Mouse (Mus musculus): Measurements from ENCODE around the gene Dennd4b.

Gene Dennd4b

DNA sequence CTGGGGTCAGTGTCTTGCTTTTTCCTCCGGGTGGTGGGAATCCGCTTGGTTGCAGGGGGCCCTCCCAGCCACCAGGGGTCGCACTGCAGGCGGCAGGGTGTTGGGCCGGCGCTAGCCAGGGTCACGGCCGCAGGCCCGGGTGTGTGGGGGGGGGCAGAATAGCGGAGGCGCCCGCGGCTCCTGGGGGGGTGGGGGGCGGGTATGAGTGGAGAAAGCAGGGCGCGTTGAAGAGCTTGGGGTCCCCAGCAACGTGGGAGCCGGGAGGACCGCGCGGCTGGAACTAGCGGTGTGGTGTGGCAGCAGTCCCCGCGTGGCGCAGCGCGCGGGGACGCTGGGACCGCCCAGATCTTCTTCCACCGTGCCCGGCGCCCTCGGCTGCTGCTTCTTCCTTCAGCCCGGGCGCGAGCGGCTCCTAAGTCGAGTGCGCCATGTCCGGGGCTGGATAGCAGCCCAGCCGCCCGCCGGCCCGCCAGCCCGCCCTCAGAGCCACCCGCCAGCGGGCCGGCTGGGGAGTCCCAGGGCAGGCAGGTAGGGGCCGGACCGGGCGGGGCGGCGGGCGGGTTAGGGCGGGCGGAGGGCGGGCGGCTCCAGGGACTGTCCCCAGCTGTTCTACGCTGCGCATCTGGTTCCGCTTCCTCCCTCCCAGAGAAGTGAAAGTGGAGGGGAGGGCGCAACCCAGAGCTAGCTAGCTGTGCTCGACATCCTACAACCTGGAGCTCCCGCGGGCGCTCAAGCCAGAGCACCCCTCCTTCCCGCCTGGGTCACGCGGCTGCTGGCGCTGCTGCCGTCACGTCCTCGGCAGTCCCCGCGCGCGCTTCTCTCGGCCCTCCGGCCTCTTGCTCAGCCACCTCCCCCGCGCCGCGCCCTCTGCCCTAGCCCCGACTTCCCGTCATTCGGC is at the start of gene Dennd4b:
Gene Dennd4b (plus strand): TSS at position 152 of the 898 bp plus-strand sequence.
- peak; percentile 95 for DNase-seq (ENCODE audit: low read depth, low spot score)

DNA sequence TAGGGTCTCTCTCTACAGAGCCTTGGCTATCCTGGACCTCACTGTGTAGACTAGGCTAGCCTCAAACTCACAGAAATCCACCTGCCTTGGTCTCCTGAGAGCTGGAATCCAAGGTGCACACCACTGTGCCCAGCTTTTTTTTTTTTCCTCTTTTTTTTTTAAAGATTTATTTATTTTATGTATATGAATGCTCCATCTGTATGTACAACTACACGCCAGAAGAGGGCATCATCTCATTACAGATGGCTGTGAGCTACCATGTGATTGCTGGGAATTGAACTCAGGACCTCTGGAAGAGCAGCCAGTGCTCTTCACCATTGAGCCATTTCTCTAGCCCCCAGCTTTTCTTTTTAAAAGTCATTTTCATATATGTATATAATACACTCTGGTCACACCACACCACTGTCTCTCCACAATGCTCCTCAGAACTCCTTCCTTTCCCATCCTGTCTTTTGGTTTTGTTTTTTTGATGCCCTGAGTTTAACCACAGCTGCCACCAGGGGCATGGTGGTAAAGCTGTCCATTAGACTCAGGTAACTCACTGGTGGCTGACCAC is 49.1 kb upstream of the Dennd4b start:
- DNase-seq (ENCODE audit: low read depth, low spot score), result no peak

DNA sequence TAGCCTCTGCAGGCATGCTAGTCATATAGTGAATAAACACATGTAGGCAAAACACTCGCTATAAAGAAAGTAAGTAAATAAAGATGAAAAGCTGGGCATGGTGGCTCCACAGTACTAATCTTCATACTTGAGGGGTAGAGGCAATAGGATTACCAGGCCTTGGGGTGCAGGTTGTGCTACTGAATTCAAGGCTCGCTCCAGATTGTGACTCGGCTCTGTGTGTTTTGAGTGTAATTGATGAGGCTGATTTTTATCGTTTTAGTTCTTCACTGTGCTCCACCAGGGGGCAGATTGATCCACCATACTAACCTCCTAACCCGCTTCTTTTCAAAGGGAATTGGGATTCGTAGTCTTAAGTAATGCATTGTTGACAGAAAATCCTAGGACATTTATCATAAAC is 44.9 kb upstream of the Dennd4b start:
- DNase-seq (ENCODE audit: low read depth, low spot score), result peak; percentile 85

DNA sequence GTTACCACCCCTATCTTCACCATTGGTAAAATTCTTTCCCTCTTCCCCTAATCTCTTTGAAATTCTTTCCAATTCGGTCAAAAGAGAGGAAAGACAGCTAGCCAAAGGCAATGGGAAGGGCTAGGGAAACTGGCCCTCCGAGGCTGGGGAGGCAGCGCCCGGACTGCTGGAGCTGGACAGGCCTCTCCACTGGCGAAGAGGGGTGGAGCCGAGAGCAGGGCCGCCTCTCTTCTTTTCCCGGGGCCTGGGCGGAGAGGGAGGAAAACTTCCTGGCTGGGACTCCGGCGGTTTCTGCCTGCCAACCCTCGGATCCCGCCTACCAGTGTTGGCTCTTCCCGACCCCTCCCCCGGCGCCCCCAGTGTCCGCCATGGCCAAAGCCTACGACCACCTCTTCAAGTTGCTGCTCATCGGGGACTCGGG is 44.4 kb upstream of the Dennd4b start:
- DNase-seq (ENCODE audit: low read depth, low spot score), result peak; percentile 41

DNA sequence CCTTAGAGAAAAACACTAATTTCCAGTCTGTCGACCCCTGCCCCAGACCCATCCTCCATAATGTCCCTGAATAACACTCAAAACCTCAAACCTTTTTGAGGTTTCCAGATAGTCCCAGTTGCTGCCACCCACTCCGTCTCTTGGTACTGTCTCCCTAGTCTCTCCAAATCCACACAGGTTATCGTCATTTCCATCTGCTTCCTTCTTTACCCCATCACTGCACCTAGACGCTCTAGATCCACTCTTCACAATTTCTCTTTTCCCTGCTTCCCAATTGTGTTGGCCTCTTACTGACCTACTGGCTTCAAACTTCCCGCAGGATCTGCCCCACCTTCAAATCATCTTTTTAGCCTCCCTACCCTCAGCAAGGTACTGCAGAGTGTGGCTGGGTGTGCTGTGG is 43.9 kb upstream of the Dennd4b start:
- DNase-seq (ENCODE audit: low read depth, low spot score), result no peak

DNA sequence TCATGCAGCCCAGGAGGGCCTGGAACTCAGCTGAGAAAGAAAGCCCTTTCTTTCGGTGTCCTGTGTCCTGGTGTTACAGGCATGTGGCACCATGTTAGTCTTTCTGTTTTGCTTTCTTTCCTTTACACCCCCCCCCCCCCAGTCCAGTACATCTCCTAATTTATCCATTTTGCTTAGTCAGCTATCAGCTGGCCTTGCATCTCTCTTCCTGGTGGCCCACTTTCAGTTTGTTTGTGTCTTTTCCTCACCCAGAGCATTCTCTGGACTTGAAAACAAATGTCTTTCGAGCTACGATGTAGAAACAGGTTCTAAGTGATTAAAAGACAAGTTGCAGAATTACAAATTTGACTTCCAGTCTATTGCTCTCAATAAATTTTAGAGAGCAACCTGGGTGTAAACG is 42.5 kb upstream of the Dennd4b start:
- no peak for DNase-seq (ENCODE audit: low read depth, low spot score)

DNA sequence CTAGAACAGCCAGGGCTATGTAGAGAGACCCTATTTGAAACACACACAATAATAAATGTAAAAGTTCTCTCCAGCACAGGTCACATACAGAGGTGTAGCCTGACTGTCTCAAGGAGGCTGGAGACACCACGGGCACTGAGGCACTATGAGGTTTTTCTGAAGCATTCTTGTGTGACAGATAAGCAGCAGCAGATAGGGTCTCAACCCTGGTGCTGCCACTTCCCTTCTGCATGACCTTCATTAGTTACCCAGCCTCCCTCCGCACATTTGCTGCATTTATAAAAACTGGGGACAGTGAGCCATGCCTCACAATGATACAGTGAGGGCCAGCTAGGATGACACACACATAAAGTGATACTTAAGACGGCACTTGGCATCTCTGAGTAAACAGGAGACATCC is 42.0 kb upstream of the Dennd4b start:
- DNase-seq (ENCODE audit: low read depth, low spot score), result no peak

DNA sequence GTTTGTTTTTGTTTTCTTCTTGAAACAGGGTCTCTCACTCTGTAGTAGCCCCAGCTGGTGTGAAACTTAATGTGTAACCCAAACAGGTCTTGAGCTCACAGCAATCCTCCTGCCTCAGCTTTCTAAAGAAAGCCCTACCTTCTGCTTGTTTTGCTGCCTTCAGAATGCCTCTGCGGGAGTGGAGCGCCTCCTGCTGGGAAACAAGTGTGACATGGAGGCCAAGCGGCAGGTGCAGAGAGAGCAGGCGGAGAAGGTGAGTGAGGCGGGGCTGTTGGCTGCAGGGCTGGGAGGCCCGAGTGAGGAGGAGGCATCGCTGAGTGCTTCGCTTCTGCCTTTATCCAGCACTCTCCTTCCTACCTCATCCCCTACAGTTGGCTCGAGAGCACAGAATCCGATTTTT is 40.7 kb upstream of the Dennd4b start:
- DNase-seq (ENCODE audit: low read depth, low spot score), result no peak

DNA sequence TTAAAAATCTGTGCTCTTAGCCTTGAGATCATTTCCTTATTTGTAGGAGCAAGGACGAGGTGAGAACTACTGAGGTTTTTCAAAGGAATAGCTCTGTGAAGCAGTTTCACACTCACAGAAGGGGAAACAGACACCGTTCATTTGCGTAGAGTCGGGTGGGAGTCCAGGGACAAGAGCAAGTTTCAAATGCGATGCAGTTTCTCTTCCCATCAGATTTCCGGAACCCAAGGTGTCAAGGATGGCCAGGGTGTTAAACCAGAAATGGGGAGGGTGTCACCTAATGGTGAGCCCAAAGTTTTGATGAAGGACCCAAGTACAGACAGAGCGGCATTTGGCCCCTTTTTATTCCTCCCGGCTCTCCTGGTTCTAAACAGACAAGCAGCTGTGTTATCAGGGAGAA is 33.9 kb upstream of the Dennd4b start:
- DNase-seq (ENCODE audit: low read depth, low spot score), result no peak

DNA sequence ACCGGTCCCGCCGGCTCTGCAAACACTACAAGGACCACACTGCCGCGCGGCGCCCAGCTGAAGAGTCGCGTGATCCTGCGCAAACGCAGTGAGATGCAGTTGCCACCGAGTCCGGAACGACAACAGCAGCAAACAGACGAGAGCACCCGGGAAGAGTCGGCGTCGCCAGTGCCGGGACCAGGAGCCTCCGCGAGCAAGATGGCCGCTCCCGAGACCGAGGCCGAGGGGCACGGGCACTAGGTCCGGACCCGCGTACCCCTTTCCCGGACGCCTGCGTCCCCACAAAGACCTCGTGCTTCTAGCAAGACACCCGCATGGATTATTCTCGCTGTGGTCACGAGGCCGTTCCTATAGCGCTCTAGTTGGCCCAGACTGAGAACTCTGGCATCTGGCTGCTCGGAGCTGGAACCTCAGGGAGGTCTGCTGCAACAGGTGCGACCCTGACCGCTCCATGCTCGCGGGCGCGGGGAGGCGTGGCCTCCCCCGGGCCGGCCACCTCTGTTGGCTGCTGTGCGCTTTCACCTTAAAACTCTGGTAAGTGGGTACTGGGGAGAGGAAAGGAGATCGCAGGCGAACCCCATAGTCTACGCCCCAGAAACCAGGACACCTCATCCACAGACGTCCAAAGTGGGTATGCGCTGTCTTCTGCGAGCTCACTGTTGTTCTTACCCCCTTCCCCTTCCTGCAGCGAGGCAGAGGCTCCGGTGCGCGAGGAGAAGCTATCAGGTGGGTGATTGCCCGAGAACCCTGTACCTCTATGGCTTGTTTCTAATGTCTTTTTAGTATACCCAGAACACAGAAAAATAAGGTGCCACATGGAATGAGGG is 33.3 kb upstream of the Dennd4b start, which contains the start of gene Jtb:
Gene Jtb (plus strand): TSS at position 91 of the 827 bp plus-strand sequence.
- DNase-seq (ENCODE audit: low read depth, low spot score), result peak; percentile 99

DNA sequence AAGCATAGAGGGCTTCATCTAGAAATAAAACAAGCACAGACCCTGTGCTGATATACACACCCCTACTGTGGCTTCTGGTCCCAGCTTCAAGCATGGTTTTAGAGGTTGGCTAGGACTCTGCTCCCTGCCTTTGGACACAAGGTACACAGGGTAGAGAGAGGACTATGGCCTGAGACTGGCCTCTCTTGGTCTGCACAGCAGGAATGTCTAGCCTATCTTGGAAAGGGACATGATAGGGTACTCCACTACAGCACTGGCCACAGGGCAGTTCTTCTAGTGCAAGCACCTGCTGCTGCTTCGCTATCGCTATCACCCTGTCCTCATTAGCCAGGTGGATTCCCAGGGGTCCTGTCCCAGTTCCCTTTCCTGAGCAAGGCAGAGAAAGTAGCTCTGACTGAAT is 23.7 kb upstream of the Dennd4b start:
- DNase-seq (ENCODE audit: low read depth, low spot score), result no peak

DNA sequence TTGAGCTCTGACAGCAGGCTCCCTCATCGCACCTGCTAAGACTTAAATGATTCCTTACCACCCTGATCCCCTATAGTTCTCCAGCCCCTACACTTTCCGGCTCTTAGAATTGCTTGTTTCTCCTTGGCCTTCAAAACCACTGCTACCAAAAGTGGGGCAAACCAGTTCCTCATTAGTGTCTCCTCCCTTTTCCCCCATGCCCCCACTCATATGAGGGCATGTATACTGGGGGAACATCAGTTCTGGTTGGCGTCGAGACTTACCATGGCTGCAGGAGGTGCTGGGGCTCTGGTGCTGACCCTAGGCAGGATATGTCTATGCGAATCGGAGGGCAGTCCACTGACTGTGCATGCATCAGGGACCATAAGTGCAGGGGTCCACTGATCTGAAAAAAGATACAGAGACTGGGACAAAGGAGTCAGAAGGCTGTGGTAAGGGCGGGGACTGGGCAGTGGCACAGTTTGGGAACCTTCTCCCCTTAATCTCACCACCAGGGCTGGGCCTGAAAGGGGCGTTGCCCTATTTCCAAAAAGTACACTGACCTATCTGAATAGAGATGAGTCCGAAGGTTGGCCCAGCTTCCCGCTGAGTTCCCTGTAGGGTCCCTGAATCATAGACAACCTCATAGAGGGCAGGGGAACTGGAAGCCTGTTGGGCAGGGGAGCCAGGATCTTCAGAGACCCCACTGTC is 23.2 kb upstream of the Dennd4b start:
- no peak for DNase-seq (ENCODE audit: low read depth, low spot score)

DNA sequence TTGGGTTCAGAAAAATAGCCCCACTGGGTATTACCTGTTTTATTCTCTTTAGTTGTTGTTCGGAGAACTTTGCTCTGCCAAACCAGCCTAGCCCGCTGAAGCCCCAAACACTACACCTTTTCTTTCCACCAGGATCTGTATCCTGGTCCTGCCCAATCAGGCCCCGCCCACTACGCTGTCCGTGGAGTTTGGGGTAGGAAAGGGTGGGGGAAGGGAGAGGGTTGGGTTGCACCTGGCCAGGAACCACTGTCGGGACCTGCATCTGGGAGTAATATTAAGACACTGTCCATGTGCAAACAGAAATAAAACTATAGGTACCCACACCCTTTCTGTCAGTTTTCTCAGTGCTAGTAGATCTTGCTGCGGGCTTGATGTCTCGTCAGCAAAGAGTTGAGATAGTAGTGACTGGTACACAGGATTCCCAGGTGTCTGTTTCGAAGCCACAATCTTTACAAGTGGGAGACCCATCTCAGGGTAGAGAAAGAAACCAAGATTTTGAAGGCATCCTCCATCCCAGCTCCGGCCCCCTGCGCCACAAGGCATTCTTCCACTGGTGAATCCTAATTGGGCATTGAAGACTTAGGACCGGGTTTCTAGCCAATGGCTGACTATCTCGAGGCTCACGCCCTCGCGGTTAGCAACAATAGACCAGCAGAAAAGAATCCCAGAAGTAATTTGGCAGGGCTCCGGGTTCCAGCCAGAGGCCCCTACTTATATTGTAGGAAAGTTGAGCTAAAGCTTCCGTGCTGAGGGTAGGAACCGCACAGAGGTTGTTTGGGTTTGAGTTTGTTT is 21.8 kb upstream of the Dennd4b start, which contains the start of gene Creb3l4:
Gene Creb3l4 (minus strand): TSS at position 529 of the 792 bp plus-strand sequence.
- peak; percentile 53 for DNase-seq (ENCODE audit: low read depth, low spot score)

DNA sequence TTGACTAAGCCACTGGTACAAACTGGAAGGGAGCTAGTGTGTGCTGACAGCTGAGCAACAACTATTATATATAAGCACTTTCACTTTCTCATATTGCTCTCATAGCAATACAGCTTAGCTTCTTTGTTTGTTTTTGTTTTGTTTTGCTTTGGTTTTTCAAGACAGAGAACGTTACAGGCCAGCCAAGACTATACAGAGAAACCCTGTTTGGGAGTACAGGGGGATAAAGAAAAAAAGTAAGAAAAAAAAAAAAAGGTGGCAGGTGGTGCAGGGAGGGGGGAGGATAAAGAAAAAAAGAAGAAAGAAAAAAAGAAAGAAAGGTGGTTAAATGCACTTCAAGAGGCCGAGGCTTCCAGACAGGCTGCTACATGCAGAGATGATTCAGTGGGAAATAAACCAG is 19.6 kb upstream of the Dennd4b start:
- no peak for DNase-seq (ENCODE audit: low read depth, low spot score)

DNA sequence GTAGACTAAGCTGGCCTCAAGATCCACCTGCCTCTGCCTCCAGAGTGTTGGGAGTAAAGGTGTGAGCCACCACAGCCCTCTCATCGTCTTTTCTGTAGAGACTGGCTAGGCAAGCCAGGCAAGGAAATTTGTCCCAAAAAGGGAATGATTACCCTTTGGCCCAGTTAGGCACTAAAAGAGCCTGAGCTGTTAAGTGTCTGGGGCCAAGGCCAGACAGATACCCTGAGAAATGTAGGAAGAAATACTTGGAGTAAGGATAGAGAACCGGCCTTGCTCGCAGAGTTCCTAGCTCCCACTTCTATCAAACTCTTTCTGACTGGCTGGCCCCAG is 17.4 kb upstream of the Dennd4b start:
- no peak for DNase-seq (ENCODE audit: low read depth, low spot score)

DNA sequence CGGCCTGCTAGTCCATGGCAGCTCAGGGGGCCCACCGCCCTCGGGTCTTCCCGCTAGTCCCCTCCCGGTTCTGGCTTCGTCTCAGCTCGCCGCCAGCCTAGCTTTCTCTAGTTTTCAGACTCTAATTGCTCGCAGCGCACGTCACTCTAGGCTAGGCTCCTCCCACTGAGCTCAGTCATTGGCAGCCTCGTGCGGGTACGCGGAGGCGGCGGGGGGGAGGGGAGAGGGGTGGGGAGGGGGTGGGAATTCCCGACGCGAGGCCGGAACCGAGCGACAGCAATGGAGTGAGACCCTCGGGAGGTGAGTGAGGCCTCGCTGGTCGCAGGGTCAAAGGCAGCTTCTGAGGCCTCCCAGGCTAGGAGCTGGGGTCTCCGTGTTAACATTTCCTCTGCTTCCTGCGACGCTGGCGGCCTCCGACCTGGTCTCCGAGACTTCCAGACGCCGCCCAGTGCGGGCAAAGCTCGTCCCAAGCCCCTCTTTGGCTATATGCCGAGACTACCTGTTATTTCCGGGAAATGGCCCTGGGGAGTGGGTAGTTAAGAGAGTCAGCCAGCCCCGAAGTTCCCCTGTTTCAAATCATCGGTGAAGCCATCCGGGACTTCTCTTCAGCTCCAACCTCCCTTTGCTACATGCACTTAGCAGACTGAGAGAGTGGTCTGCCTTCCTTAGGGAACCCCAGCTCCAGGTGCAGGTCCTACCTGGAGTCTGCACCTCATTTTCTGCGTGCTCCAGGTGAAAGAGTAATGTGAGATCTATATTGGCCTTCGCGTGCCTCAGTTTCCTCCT is 16.8 kb upstream of the Dennd4b start, which contains the start of gene Slc39a1:
Gene Slc39a1 (plus strand): TSS at position 213 of the 786 bp plus-strand sequence.
- DNase-seq (ENCODE audit: low read depth, low spot score), result peak; percentile 98

DNA sequence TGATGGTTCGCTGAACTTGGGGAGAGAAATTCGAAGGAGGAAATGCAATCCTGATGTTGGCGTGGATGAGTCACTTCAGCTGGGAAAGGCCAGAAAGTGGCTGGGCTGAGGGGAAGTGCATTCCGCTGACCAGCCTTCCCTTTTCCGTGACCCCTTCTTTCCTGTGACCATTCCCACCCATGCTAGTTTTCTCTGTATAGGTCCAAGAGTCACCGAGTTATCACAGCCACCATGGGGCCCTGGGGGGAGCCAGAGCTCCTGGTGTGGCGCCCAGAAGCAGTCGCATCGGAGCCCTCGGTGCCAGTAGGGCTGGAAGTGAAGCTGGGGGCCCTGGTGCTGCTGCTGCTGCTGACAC is 16.3 kb upstream of the Dennd4b start:
- peak; percentile 47 for DNase-seq (ENCODE audit: low read depth, low spot score)

DNA sequence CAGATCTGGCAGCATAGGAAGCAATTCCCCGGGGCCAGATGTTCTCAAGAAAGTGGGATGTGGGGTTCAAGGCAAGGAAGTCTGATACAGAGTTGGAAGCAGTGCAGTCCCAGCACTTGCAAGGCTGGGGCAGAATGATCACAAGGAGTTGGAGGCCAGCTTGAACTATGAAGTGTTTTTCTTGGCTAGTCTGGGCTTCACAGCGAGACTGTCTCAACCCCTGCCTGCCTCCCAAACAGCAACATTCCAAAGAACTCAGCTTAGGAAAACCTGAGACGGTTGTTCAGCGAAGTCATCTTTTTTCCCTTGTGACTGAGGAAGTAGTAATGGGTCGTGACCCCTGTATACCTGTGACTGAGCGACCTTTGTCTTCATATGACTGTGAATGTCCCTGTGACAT is 14.2 kb upstream of the Dennd4b start:
- peak; percentile 12 for DNase-seq (ENCODE audit: low read depth, low spot score)

DNA sequence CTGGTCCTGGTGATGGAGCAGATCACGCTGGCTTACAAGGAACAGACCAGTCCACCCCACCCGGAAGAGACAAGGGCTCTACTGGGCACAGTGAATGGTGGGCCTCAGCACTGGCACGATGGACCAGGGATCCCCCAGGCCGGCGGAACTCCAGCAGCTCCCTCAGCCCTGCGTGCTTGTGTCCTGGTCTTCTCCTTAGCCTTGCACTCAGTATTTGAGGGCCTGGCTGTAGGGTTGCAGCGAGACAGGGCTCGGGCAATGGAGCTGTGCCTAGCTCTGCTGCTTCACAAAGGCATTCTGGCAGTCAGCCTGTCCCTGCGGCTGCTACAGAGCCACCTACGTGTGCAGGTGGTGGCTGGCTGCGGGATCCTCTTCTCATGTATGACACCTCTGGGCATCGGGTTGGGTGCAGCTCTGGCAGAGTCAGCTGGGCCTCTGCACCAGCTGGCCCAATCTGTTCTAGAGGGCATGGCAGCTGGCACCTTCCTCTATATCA is 13.2 kb upstream of the Dennd4b start:
- DNase-seq (ENCODE audit: low read depth, low spot score), result peak; percentile 44

DNA sequence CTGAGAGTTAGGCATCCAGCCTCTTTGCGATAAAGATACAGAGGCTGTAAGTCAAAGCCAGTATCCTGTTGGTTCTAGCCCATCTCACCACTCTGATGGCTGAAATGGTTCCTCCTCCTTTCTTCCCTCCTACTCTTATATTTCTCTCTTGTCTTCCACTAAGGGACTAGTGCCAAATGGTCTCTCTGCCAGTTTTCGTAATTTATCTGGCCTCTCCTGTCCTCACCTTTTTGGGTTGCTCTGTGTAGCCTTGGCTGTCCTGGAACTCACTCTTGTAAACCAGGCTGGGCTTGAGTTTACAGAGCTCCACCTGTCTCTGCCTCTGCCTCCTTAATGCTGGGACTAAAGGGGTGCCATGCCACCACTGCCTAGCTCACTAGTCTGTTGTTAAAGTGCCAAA is 12.3 kb upstream of the Dennd4b start:
- DNase-seq (ENCODE audit: low read depth, low spot score), result peak; percentile 18
